Mouse (Mus musculus) left cerebral cortex, adult 18-20 months (tissue): ENCODE results near the gene Hspa8. TPM values are rescaled to one million over a fixed set of nuclear protein-coding genes. Genes with fewer than 3 reads are reported as not detected.
A peak's percentile ranks its signal among the peaks of the same experiment; 100 is the strongest.
"Not testable (repeated sequence)": the region's sequence is repeated elsewhere in the genome, so short reads cannot be mapped to it uniquely, and the experiment has no call there.

Experiments
- DNase-seq, 2 experiments: peaks; one replicate each; pipeline ENCODE4 v3.0.0; 2021 to 2022; ENCODE audit warnings: low spot score in 2 of 2, mixed read lengths in 1 of 2
- total RNA-seq, 2 experiments: library from RNA; stranded (reverse); gene quantifications; 2 replicates each; pipeline ENCODE4 v1.2.3; 2021

Hspa8 gene
- total RNA-seq, 2 experiments from 2014 or later: 2,352 to 2,482 TPM

DNA sequence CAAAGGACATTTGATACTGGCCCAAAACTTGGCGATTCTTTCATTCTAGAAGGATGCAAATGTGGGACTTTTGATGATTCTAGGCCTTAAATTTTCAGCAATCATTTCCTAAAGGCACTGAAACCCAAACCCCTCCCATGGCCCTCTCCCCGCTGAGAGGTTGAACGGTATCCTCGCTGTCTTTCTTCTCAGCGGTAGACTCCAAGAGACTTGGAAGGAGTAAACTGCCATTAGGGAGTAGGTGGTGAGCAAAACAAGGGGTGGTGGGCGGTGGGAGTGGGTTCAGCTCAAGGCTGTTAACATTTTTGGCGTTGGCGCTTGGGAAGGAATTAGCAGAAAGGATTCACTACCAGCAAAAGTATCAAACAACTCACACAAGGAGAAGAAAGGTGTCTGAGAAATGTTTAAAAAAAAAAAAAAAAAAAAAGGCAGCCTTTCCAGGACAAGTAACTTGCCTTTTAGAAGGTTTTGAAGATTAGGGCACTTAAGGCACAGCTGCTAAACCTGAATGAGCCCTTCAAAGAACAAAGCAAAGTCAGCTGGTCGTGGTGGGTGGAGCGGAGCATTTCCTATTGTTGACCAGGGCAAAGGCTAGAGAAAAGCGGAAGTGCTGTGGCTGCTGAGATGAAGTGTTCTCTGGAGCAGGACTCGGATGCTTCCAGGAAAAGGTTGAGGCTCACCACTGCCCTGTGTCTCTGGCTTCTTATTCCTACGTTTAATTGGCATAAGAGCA is 17.0 kb upstream of the Hspa8 start:
- DNase-seq: no peak

DNA sequence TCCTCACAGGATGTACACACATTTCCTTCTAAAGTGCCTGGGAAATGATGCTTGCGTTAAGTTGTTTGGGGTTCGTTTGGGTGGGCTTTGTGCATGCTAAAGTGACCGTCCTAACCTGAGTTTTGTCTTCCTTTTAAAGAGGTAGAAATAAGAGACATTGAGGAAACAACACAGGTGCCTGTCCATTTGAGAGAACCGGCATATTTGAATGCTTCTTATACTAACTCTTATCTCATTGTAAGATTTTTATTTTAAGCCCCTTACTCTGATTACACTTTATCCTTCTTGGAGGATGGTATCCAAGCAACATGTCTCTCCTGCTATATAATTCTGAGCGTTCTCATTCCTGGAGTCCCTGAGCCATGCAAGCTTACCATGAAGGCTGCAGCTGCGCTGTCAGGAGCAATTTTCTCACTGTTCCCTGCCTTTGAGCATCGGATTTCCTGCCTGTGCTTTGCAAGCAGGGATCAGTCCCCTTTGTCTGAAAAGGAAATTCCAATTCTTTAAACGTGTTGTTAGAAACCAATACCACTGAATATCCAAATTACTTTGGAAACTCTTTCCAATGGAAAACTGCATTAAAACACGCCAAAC is 16.3 kb upstream of the Hspa8 start:
- DNase-seq: no peak

DNA sequence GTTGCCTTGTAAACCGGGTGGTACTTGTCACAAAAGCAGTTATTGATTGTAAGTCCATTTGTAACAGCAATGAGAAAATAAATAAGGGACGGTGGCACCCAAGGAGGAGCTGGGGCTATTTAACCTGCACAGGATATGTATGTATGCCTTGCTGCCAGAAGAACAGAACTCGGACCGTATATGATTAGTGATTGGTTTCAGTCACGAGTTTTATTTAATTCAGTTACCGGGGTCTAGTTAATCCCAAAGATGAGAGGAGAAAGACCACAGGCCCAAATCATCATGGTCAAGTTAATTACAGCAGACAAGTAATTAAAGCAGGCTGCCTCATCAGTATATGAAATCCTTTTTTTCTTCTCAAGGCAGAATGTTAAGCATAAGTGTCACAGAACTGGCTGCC is 15.3 kb upstream of the Hspa8 start:
- DNase-seq: no peak

DNA sequence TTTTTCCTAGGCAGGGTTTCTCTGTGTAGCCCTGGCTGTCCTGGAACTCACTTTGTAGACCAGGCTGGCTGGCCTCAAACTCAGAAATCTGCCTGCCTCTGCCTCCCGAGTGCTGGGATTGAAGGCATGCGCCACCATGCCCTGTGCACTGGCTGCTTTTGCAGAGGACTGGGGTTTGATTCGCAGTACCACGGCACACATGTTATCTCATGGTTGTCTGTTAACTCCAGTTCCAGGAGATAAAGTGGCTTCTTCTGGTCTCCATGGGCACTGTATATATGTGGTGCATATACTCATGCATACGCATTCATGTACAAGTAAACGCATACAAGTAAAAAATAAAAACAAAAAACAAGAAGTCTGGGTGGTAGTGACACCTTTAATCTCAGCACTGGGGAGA is 14.0 kb upstream of the Hspa8 start:
- DNase-seq: not testable (repeated sequence)

DNA sequence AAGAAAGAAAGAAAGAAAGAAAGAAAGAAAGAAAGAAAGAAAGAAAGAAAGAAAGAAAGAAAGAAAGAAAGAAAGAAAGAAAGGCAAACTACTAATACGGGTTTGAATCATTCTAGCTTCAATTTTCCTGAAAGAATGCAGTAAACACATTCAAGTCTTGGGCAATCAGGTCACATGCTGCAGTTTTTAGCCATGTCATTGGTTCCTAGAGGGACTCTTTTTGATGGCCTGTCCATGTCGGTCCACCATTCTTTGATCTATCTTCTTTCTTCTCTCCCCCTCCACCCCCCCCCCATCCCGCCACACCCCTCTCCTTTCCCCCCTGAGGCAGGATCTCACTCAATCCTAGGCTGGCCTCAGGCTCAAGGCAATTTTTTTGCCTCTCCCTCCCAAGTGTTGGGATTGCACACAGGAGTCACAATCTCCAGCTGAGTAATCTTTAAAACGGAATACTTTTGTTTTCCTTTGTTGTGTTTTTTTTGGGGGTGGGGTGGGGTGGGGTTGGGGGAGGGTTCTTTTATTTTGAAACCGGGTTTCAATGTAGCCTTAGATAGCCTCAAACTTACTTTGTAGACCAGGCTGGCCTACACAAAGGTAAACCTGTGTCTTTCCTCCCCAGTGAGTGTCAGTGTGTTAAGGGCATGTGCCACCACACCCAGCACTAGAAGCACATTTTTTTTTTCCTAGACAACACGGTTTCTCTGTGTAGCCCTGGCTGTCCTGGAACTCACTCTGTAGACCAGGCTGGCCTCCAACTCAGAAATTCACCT is 8.7 kb upstream of the Hspa8 start:
- no peak for DNase-seq

DNA sequence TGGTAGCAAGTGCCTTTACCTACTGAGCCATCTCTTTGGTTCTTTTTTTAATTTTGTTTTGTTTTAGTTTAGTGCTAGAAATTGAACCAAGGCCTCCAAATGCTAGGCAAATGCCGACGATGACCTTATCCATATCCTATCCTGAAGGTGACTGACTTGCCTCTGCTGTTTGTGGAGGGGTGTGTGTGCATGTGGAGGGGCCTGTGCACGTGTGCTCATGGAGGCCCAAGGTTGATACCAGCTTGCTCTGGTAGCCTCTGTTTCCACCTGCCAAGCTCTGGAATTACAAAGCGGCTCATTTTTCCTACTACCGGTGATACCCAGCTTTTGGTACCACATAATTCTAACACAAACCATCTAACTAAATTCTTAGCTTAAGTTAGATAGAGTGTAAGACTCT is 7.2 kb upstream of the Hspa8 start:
- DNase-seq: no peak

DNA sequence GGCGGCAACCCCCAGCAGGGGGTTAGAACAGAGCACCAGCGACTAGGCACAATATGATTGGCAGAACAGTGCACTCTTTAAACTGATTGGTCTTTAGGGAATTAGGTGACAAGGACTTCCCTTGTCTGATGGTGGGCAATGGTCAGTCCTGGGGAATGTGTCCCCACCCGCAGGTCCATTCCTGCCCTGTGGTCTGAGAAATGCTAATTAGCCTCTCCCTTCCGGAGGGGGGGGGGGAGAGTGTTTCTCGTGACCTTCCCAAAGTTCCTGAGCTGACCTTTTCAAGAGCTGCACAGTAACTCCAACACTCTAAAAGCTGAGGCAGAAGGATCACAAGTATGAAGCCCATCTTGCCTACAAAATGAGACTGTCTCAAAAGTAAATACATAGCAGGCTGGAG is 6.5 kb upstream of the Hspa8 start:
- no peak for DNase-seq

DNA sequence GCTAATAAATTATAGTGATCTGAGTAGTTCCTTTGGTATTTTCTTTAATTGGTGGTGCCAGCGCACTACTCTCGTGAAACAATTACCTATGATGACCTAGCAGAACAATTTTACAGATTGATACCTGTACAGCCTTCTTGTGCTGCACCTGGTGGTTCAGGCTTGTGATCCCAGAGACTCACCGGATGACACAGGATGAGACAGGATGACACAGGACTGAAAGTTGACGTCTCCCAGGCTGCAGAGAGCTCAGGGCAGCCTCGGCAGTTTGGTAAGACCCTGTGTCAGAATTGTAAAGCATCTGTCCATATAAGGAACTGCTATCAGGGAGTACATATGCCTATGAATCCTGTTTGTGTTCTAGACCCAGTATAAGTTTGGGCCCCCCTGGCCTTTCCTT is 5.9 kb upstream of the Hspa8 start:
- DNase-seq: no peak

DNA sequence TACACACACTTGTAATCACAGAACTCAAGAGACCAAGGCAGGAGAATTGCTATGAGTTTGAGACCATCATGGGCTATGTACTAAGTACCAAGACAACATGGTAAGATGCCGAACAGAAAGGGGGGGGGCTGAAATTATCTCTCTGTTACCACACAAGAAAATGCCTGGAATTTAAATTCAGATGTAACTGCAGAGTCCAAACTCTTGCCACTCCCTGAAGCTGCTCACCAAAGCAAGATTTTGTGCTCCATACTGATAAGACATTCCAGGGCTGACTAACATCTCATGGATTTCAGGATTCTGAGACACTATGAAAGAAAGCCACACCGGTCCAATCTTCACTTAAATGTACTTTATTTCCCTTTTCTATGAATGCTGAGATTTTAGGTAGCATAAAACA is 5.2 kb upstream of the Hspa8 start:
- DNase-seq: no peak

DNA sequence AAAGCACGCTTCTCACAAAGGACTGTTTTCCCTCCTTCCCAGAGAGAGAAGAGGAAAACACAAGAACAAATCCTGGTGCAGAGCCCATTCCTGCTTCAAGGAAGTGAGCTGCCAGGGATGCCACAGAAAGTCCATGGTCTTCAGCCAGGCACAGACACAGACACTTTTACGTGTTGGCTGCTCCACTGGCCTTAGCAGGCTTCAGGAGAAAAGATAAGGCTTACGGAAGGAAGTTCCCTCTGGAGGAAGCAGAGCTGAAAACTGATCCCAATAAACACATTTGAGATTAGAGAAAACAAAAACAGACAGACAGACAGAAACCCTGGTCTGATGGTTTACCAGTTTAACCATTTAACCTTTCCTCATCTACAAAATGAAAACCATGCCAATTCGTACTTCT is 4.7 kb upstream of the Hspa8 start:
- no peak for DNase-seq

DNA sequence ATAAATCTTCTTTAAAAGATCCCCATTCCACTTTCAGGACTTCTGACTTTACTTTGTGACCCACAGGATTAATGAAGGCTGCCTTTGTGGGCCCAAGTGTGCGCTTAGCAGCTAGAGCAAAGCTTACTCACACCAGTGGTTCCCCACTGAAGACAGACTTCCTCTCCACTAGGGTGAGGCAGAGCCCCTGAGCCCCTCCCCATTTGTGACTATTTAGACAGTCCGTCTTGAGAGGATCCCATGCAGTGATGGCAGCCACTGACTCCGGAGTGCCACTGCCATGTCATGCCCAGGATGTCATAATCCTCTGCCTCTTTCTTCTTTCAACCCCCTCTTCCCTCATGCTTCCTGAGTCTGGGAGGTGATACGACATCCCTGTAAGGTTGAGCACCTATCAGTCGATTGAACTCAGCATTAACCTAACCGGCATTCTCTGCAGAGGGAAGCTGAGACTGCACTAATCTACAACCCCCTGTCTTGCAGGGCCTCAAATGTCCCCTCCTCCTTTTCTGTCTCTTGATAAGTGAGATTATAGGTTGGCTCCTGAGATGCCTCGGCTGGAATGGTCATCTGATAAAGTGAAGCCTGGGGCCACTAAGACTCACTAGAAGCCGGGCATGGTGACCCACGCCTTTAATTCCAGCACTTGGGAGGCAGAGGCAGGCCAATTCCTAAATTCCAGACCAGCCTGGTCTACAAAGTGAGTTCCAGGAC is 2.4 kb upstream of the Hspa8 start:
- DNase-seq: no peak

DNA sequence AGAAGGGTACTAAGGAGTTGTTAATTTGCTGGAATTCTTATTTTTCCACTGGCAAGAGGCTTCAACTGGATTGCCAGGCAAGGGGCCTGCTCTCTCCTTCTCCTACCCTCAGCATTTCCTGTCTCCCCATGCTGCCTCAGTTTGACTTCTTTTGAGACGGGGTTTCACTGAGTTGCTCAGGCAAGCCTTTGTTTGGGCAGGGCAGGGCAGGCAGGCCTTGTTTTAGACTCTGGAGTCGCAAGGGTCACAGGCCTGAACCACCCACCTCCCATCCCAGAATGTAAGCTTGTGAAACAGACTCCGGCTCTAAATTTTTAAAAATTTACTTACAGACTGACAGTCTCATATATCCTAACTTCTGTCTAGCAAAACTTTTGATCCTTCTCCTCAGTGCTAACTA is 1.7 kb upstream of the Hspa8 start:
- DNase-seq: no peak

DNA sequence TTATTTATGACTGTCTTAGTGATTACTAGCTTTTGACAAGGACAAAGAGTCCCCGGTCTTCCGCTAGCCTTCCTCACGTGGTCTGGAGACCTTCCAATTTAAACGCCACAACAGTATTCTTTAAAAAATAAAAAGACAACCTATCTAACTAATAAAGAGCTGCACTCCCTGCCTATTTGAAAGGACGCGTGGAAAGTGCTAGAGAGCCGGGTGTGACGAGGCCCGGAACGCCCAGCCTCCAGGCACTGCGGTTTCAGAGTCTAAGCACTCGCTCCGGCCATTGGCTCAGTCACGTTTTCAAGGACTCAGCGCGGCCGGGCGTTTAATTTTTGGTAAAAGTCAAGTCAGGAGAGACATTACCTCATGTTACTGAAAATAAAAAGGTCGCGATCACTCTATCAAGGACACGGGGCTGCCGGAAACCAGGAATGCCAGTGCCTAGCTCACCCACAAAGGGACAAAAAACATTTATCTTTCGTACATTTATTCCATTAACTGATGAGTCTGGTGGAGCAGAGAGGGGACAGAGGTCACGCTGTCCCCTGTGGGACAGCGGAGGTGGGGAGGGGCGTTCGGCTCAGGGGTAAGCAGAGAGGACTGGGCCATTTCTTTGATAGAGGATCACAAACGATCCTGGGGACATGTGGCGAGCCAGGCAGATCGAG is 815 bp upstream of the Hspa8 start:
- DNase-seq: peak; percentile 60 to 65

DNA sequence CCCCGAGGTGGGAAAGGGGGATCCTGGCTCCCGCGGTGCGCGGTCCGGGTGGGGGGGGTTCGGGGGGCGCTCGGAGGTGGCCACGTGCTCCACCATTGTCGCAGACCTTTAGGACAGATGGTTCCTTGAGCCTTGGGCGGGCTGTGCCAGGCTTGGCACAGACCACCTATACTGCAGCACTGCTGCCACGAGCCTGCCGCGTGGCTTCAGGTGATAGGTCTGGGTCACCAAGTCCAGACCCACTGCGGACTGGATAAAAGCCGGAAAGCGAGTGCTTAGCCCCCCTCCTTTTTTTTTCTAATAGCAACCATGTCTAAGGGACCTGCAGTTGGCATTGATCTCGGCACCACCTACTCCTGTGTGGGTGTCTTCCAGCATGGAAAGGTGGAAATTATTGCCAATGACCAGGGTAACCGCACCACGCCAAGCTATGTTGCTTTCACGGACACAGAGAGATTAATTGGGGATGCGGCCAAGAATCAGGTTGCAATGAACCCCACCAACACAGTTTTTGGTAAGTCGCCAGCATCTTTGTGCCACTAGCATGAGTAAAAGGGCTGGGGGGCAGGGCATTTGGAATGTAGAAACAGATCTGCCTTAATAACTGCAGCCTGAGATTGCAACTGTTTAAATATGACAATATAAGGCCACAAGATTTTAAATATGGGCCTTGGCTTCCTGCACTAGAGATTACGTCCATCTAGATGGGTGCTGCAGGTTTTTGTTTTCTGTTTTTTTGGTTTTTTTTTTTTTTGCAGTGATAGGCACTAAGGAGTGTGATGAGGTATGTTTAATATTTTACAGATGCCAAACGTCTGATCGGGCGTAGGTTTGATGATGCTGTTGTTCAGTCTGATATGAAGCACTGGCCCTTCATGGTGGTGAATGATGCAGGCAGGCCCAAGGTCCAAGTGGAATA is 1.1 kb downstream of the Hspa8 start:
- peak; percentile 20 for DNase-seq

DNA sequence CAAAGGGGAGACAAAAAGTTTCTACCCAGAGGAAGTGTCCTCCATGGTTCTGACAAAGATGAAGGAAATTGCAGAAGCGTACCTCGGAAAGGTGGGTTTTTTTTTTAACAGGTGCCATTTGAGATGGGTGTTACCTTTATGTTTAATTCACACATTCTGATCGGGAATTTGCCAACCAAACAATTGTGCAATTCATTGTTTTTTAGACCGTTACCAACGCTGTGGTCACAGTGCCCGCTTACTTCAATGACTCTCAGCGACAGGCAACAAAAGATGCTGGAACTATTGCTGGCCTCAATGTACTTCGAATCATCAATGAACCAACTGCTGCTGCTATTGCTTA is 1.7 kb downstream of the Hspa8 start:
- not testable (repeated sequence) for DNase-seq

DNA sequence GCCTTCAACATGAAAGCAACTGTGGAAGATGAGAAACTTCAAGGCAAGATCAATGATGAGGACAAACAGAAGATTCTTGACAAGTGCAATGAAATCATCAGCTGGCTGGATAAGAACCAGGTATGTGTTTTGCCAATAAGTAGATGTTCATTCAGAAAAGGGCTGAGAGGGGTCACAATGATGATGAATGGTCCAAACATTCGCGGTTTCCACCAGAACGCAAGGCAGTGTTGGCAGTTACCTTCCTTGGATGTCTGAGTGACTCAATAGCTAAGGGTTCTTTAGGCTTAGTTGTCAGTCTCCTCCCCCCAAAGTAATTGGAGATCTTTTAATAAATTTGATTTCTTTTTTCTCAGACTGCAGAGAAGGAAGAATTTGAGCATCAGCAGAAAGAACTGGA is 3.8 kb downstream of the Hspa8 start:
- DNase-seq: not testable (repeated sequence)

DNA sequence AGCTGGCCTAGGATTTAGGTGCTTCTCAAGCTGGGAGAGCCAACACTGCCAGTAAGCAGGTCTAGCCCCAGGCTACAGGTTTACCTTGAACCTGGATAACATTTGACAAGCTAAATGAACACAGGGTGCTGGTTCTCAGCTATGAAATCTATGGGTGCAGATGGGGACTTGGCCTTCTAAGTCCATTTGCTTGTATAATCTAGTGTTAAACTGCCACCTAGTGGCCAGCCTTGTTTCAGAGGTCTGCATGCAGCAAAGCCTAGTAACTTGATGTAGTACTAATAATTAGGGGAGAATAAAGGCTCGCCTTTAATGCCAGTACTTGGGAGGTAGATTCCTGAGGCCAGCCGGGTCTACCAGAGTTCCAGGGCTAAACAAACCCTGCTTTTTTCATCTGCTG is 4.5 kb downstream of the Hspa8 start:
- peak; percentile 53 to 77 for DNase-seq

DNA sequence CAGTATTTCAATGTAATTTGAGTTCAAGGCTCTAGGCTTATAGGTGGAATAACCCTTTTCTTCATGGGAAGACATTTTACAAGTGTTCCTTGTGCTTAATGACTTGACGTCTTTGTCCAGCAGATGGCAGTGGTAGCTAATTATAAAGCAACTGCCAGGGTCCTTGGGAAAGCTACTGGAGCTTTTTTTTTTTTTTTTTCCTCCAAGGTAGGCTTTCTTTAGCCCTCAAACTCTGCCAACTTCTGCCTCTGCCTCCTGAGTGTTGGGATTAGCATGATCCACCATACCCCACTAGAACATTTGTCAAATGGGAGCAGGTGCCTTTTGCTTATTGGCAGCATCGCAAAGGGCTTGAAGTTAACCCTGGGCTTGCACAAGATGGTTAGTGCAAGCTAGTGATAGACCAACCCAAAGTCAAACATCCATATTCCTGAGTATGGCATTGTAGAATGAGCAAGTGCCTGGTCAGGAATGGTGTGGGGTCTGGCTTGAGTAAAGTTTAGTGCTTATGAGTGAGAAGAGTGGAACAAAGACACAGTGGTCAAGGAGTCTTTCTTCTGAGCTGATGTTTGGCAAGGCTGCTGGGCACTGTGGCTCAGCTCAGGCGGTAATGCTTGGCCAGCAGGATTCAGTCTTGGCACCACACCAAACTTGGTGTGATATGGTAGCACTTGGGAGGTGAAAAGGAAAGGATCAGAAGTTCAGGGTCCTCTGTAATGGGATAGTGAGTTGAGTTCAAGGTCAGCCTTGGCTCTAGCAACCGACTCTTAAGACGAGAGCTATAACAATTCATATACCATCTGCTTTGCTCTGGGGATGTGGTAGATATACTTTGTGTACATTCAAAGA is 5.9 kb downstream of the Hspa8 start:
- peak in 1 of 2 experiments; percentile 20 for DNase-seq

DNA sequence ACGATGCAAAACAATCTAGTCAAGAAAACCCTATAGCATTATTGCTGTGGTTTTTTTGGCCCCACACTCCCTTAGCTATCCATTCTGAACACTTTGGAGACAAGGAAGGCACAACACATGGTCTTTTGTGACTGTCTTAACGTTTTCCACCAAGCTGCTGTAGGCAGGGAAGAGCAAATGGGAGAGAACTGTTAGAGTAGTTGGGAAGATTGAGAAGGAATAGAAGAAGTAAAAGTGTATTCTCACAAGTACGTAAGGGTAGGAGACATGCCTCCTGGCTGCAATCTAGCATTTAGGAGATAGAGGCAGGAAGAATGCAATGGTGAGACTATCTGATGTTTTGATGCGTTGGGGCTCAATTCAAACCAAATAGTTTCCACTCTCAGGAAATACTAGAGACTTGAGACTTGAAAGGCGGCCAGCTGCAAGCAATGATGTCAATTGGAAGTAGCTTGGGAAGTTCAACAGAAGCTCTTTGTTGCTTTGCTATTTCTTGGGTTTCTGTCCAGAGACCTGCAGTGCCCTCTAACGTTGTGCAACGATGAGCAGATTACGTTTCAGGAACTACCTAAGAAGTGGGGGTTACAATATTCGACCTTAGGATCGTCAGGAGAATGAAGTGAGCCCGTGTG is 6.6 kb downstream of the Hspa8 start:
- DNase-seq: peak in 1 of 2 experiments; percentile 30
